Mouse (Mus musculus): ENCODE data around the gene H2-DMb2.

- TF ChIP-seq CTCF (IDR thresholded peaks at IDR 0.05; ENCODE audit: low read depth, low read length) (no peak), POLR2A (IDR thresholded peaks at IDR 0.05; ENCODE audit: extremely low read depth, insufficient read depth, low read length) (no peak)
Observed at GRCm38 (mm10) chr17:34101185-34101584, 41.9 kb upstream of the H2-DMb2 start.

Data from liver, adult 2 months (tissue).